Mouse (Mus musculus): ENCODE measurements around the gene Gdf5.

- TF ChIP-seq CHD2 (IDR thresholded peaks at IDR 0.05; ENCODE audit: low read depth, low read length) (no peak), ZC3H11A (IDR thresholded peaks at IDR 0.05; ENCODE audit: borderline replicate concordance, low read depth, low read length) (no peak), ZNF384 (IDR thresholded peaks at IDR 0.05; ENCODE audit: low read depth, low read length) (no peak), MAFK (IDR thresholded peaks at IDR 0.05; ENCODE audit: insufficient read depth, low read depth, low read length) (no peak), HCFC1 (IDR thresholded peaks at IDR 0.05; ENCODE audit: borderline replicate concordance, insufficient read depth, low read length) (no peak)
Observed at GRCm38 (mm10) chr2:155987131-155987530, 42.0 kb upstream of the Gdf5 start.
